Mouse (Mus musculus): ENCODE results near the gene Notch3.
"Not testable (repeated sequence)": the region's sequence is repeated elsewhere in the genome, so short reads cannot be mapped to it uniquely, and the experiment has no call there.

The Notch3 gene

DNA sequence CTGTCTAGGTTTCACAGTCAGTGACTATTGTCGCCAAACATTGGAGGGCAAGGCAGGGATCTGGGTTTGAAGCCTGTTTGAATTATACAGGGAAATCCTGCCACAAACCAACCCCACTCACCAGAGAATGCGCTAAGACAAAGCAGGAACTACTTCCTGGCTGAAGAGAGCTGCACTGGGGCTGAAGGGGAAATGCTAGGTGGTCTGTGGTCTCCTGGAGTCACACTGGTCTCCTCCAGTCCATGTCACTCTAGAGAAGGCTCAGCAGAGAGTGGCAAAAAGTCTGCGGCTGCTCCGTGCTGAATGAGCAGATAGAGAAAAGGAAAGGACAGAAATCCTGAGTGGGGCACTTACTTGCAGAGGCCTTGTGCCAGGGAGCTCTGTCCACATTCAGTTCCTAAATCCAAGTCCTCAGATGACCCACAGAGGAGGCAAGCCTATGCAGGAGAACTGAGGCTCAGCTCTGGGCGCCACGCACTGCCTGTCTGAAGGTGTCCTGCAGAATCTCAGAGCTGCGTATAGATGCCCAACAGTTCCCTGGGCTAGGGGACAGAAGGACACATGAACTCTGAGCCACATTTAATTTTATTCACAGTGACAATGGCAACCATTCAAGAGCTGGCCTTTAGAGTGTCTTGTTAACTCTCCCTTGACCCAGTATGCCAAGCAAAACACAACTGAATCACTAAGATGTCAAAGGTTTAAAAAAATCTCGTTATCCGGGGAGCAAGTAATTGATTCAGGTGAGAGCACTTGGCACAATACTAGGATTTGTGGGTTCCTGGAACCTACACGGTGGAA is 55.5 kb downstream of the Notch3 start:
- Histone ChIP-seq H3K27me3 (ENCODE audit: insufficient read depth, low read length) (peaks cover 65% of the 10 kb centered on the region), H3K9me3 (ENCODE audit: low read length) (no peaks in the 10 kb centered on the region), H3K4me1 (replicated peaks; ENCODE audit: low read depth, low read length) (peaks cover 32% of the 10 kb centered on the region), H3K4me3 (replicated peaks; ENCODE audit: low read length) (no peak overlapping the region), H3K36me3 (ENCODE audit: insufficient read depth, low read length) (peaks cover 12% of the 10 kb centered on the region; the same call in 1 of the 2 replicates)
- no peak for TF ChIP-seq POU5F1 (IDR thresholded peaks at IDR 0.05; ENCODE audit: borderline replicate concordance, low read length)
- no peak for TF ChIP-seq NANOG (IDR thresholded peaks at IDR 0.05; ENCODE audit: borderline replicate concordance, low read length)
- TF ChIP-seq CTCF (conservative IDR thresholded peaks at IDR 0.05; ENCODE audit: low read length) = no peak

DNA sequence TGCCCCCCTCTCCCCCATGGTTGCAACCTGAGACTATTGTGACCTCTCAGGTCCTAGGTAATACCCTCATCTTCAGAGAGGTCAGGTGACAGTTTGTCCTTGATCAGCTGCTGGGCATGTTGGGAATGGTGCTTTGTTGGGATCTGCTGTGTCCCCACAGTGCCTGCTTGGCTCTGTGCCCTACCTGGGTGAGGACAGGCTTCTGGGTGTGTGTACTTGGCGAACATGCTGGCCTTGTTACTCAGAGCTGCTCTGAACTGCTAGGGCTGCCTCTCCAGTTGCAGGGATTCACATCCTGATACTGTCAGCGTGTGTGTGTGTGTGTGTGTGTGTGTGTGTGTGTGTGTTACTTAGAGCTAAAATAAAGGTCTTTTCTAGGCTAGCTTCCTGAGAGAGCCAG is 56.2 kb downstream of the Notch3 start:
- no peak overlapping the region for H3K4me3 ChIP-seq (replicated peaks; ENCODE audit: low read length)
- peaks cover 65% of the 10 kb centered on the region for H3K27me3 ChIP-seq (ENCODE audit: insufficient read depth, low read length)
- H3K36me3 ChIP-seq (ENCODE audit: insufficient read depth, low read length) = peaks cover 4% of the 10 kb centered on the region; the same call in 1 of the 2 replicates
- H3K4me1 ChIP-seq (replicated peaks; ENCODE audit: low read depth, low read length) = peaks cover 26% of the 10 kb centered on the region
- no peaks in the 10 kb centered on the region for H3K9me3 ChIP-seq (ENCODE audit: low read length)
- no peak for TF ChIP-seq NANOG (IDR thresholded peaks at IDR 0.05; ENCODE audit: borderline replicate concordance, low read length)
- no peak for TF ChIP-seq CTCF (conservative IDR thresholded peaks at IDR 0.05; ENCODE audit: low read length)
- no peak for TF ChIP-seq POU5F1 (IDR thresholded peaks at IDR 0.05; ENCODE audit: borderline replicate concordance, low read length)

DNA sequence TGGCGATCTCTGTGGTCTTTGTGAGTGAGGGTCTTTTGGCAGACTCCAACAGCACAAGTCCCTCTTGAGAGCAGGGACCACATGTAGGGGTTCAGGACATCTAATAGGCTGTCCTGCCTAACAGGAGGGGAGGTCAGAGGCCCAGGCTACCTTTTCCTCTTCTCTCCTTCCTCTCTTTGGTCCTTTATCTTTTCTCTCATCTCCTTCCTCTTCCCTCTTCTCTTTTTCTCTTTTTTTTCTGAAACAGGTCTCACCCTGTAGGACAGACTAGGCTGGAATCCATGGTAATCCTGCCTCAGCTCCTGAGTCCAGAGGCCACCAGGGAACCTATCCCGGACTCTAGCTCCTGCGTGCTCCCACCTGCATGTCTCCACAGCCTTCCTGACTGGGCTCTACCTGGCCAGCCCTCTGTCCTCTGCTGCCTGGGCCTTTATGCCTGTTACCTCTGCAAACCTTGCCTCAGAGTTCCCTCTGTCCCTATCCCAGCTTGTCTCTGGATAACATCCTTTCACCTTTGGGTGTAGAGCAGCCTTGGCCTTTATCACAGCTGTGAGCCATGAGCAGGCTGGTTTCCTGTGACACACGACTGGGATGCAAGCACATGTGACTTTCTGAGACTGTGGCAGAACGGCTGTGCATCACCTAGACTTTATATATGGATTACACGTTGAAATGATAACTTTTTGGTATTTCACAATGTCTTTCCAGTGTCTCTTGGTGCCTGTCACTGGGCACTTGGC is 57.3 kb downstream of the Notch3 start:
- Histone ChIP-seq H3K9me3 (ENCODE audit: low read length) (no peaks in the 10 kb centered on the region), H3K4me1 (replicated peaks; ENCODE audit: low read depth, low read length) (peaks cover 17% of the 10 kb centered on the region), H3K4me3 (replicated peaks; ENCODE audit: low read length) (no peak overlapping the region), H3K36me3 (ENCODE audit: insufficient read depth, low read length) (no peaks in the 10 kb centered on the region), H3K27me3 (ENCODE audit: insufficient read depth, low read length) (peaks cover 75% of the 10 kb centered on the region)
- TF ChIP-seq POU5F1 (IDR thresholded peaks at IDR 0.05; ENCODE audit: borderline replicate concordance, low read length) (no peak), NANOG (IDR thresholded peaks at IDR 0.05; ENCODE audit: borderline replicate concordance, low read length) (no peak), CTCF (conservative IDR thresholded peaks at IDR 0.05; ENCODE audit: low read length) (no peak)

DNA sequence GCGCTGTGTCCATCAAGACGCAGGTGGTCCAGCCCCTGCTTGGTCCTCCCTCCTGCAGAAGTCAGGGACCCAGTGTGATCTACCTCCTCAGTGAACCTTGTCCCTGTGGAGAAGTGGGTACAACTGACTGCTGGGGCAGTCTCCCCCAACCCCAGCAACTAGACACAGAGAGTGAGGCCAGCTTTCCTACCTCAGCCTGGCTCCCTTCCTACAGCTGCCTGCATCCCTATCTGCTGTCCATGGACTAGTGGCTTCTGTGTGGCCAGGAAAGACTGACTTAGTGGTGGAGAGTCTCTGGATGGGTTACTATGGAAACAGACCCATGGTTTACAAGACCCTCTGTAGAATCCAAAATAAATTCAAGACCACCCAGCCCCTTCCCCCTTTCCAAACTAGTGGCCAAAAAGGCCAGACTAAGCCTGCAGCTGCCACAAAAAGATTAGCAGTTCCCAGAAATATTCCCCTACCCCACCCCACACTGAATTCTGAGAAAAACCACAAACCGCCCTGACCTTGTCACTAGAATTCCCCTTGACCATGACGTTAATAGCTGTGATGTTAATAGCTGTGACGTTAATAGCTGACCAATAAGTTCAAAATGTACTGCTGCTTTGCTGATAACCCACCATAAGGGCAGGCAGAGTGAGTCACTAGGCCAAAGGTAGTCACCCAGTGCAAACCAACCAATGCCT is 58.2 kb downstream of the Notch3 start:
- H3K4me1 ChIP-seq (replicated peaks; ENCODE audit: low read depth, low read length); H3K4me3 ChIP-seq (replicated peaks; ENCODE audit: low read length); H3K9me3 ChIP-seq (ENCODE audit: low read length); H3K36me3 ChIP-seq (ENCODE audit: insufficient read depth, low read length): not testable (repeated sequence)
- H3K27me3 ChIP-seq (ENCODE audit: insufficient read depth, low read length) = peaks cover 75% of the 10 kb centered on the region

DNA sequence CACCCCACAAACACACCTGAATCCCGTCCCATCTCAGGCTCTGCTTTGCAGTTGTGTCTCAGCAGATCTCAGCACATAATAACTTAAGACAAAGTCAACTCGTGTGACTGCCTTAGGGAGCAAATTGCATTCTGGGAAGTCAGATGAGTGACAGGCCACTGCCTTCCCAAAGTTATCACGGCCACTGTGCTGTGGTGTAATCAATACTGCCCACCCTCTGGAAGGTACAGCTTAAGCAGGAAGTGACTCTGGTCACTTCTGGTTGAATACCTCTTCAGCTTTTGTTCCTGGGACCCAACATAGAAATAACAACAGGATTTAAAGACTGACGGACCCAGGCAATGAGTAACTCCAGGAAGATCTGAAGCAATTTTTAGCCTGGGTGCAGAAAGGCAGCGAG is 58.8 kb downstream of the Notch3 start:
- Histone ChIP-seq H3K9me3 (ENCODE audit: low read length) (no peaks in the 10 kb centered on the region), H3K4me1 (replicated peaks; ENCODE audit: low read depth, low read length) (peaks cover 2% of the 10 kb centered on the region), H3K27me3 (ENCODE audit: insufficient read depth, low read length) (peaks cover 74% of the 10 kb centered on the region), H3K4me3 (replicated peaks; ENCODE audit: low read length) (no peak overlapping the region), H3K36me3 (ENCODE audit: insufficient read depth, low read length) (no peaks in the 10 kb centered on the region)
- TF ChIP-seq NANOG (IDR thresholded peaks at IDR 0.05; ENCODE audit: borderline replicate concordance, low read length) = no peak
- no peak for TF ChIP-seq POU5F1 (IDR thresholded peaks at IDR 0.05; ENCODE audit: borderline replicate concordance, low read length)
- TF ChIP-seq CTCF (conservative IDR thresholded peaks at IDR 0.05; ENCODE audit: low read length) = no peak

DNA sequence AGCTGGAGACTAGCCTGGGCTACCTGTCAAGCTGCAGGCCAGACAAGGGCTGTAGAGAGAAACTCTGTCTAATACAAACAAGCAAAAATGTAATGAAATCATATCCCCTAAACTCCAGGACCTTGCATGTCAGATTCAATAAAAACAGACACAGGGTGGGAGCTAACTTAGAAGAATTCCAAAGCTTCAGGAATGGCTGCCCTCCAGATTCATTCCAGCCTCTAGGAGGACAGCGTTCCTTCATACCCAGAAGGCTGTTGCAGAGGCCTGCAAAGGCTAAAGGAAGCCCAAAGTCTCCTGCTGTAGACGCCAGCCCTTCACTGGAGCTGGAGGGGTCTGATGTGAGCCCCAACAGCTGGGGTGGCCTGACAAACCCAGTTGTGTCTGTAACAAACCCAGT is 60.3 kb downstream of the Notch3 start:
- H3K9me3 ChIP-seq (ENCODE audit: low read length) = no peaks in the 10 kb centered on the region
- H3K4me1 ChIP-seq (replicated peaks; ENCODE audit: low read depth, low read length) = no peaks in the 10 kb centered on the region
- H3K27me3 ChIP-seq (ENCODE audit: insufficient read depth, low read length) = peaks cover 84% of the 10 kb centered on the region
- no peak for TF ChIP-seq CTCF (conservative IDR thresholded peaks at IDR 0.05; ENCODE audit: low read length)
- no peak for TF ChIP-seq POU5F1 (IDR thresholded peaks at IDR 0.05; ENCODE audit: borderline replicate concordance, low read length)
- TF ChIP-seq NANOG (IDR thresholded peaks at IDR 0.05; ENCODE audit: borderline replicate concordance, low read length) = no peak
- no peaks in the 10 kb centered on the region for H3K36me3 ChIP-seq (ENCODE audit: insufficient read depth, low read length)
- no peak overlapping the region for H3K4me3 ChIP-seq (replicated peaks; ENCODE audit: low read length)

DNA sequence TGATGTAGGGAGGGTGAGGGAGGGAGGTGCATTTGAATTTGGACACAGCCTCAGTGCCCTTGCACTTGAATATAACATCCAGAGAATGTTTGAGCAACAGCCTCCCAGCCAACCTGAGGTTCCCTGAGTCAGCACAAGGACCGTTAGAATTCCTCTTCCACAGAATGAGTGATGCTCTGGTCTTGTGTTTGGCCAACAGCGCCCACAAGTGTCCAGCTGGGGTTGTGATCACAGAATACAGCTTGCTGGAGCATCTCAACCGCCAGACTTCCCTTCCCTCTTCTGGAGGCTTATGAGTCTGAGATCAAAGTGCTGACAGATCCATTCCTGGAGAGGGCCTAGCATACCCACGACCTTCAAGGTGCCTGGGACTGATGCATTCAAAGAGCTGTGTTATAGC is 63.6 kb downstream of the Notch3 start:
- H3K27me3 ChIP-seq (ENCODE audit: insufficient read depth, low read length) = peaks cover 84% of the 10 kb centered on the region
- H3K4me3 ChIP-seq (replicated peaks; ENCODE audit: low read length) = no peak overlapping the region
- TF ChIP-seq NANOG (IDR thresholded peaks at IDR 0.05; ENCODE audit: borderline replicate concordance, low read length) (no peak), CTCF (conservative IDR thresholded peaks at IDR 0.05; ENCODE audit: low read length) (peak; percentile 32), POU5F1 (IDR thresholded peaks at IDR 0.05; ENCODE audit: borderline replicate concordance, low read length) (no peak)

DNA sequence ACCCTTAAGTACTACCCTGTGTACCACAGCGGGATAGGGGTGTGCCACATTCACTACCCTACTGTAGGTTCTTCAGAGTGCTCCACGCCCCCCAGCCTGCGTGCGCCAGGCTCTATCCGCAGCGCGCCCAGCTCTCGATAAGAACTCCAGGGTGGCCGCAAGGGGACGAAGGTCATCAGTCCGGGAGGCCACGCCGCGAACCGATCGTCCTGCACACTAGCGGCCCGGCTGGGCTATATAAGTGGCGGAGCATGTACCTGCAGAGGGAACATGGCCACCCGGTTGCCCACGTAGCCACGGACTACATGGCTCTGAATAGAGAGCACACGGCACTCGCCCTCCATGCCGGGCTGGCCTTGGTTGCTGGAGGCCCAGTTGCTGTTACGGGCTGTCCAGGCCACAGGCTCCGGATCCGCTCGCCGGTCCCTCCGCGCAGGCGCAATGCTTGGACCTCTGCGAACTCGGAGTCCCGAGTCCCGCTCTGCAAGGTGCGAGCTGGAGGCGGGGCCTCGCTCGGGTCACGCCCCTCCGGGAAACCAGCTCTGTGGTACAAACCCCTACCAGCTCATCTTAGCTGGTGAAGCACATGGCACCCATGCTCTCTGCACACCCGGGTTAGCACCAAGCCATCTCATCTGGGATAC is 66.6 kb downstream of the Notch3 start:
- H3K4me3 ChIP-seq (replicated peaks; ENCODE audit: low read length) = peak overlapping the region; percentile 82
- H3K36me3 ChIP-seq (ENCODE audit: insufficient read depth, low read length) = no peaks in the 10 kb centered on the region
- H3K27me3 ChIP-seq (ENCODE audit: insufficient read depth, low read length) = peaks cover 64% of the 10 kb centered on the region
- H3K4me1 ChIP-seq (replicated peaks; ENCODE audit: low read depth, low read length) = peaks cover 15% of the 10 kb centered on the region
- H3K9me3 ChIP-seq (ENCODE audit: low read length) = peaks cover 26% of the 10 kb centered on the region
- TF ChIP-seq CTCF (conservative IDR thresholded peaks at IDR 0.05; ENCODE audit: low read length) = no peak
- TF ChIP-seq NANOG (IDR thresholded peaks at IDR 0.05; ENCODE audit: borderline replicate concordance, low read length) = no peak
- TF ChIP-seq POU5F1 (IDR thresholded peaks at IDR 0.05; ENCODE audit: borderline replicate concordance, low read length) = no peak

More for the DNA sequence above, 63.6 kb downstream of the Notch3 start:
- Histone ChIP-seq H3K9me3 (ENCODE audit: low read length) (no peaks in the 10 kb centered on the region), H3K4me1 (replicated peaks; ENCODE audit: low read depth, low read length) (peaks cover 15% of the 10 kb centered on the region), H3K36me3 (ENCODE audit: insufficient read depth, low read length) (no peaks in the 10 kb centered on the region)
